ENCODE assay signal across 8 mouse cellular contexts in the genomic region with DNA sequence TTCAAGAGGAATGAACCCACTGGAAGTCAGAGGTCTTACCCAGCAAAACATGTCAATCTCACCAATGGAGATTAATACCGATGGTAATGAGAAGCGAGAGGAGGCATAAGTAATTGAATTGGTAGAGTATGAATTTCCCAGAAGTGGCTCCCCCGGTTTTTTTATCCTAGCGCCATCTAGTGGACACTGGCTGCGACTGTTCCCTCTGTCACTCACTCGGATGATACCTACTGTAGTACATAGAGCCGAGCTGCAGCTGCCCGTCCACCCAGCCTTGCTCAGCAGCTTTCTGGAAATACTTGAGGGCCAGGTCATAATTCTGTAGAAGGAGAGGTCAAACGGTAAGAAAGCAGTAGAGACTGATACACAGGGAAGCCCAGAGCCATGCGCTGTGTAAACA. TPM values are rescaled to one million over a fixed set of nuclear protein-coding genes. Genes with fewer than 3 reads are reported as not detected.
DNase-seq lines count a peak whose midpoint lies in the region; ATAC-seq and TF ChIP-seq lines count a peak whose summit lies in the region.

No protein-coding gene starts in this region.

- peak; percentile 72 for TF ChIP-seq CTCF in lung, embryonic 14.5 days (IDR thresholded peaks at IDR 0.05; ENCODE audit: low read depth)

- peak; percentile 85 for ATAC-seq in CD4-positive, CD25-positive, alpha-beta regulatory T cell, adult 4 months
- ATAC-seq in lung, embryonic 14.5 days (ENCODE audit: insufficient read depth), result peak; percentile 74; the same call in 1 of the 2 replicates

- WGBS in large intestine, adult 2 months, result 28% methylated on average over 10 of the region's 10 CpGs
- 28% methylated on average over 10 of the region's 10 CpGs for WGBS in lung, embryonic 14.5 days

- no peaks in the 10 kb centered on the region for H3K4me1 ChIP-seq in lung, embryonic 14.5 days (ENCODE audit: insufficient read depth)

- H3K36me3 ChIP-seq in lung, embryonic 14.5 days (ENCODE audit: insufficient read depth), result peaks cover 86% of the 10 kb centered on the region

- no peaks in the 10 kb centered on the region for H3K9me3 ChIP-seq in lung, embryonic 14.5 days (ENCODE audit: low read depth, low read length)

- no peaks in the 10 kb centered on the region for H3K27me3 ChIP-seq in lung, embryonic 14.5 days (ENCODE audit: insufficient read depth, low read length)

- DNase-seq in adipocyte (ENCODE audit: low spot score), result peak; percentile 58
- DNase-seq in embryo, embryonic 11.5 days (ENCODE audit: low read depth, low spot score), result peak; percentile 45
- peak; percentile 63 for DNase-seq in heart, postnatal 4 days
- DNase-seq in large intestine, adult 2 months (ENCODE audit: low read depth, low spot score), result peak; percentile 25
- DNase-seq in lung, embryonic 14.5 days, result peak; percentile 84
- peak; percentile 13 for DNase-seq in ovary, postnatal 10 days (ENCODE audit: low spot score)
- peak; percentile 59 for DNase-seq in thymus, postnatal 14 days

- no peak overlapping the region for H3K27ac ChIP-seq in lung, embryonic 14.5 days (ENCODE audit: low read depth)

- no peak overlapping the region for H3K9ac ChIP-seq in lung, embryonic 14.5 days

- H3K4me2 ChIP-seq in lung, embryonic 14.5 days, result no peak overlapping the region

- no peak overlapping the region for H3K4me3 ChIP-seq in lung, embryonic 14.5 days (ENCODE audit: low read depth, low read length)

RNA-seq across cellular contexts. Expression of gene Ston2, which starts 27.8 kb away (rescaled TPM):
- polyA plus RNA-seq in CD4-positive, CD25-positive, alpha-beta regulatory T cell, adult 4 months (2017; shearing (Covaris generic)), result under 1 TPM; 0.08 to 0.47 TPM
- total RNA-seq in heart, postnatal 4 days (2021), result 1 to 10 TPM; 5.2 to 5.4 TPM
- polyA plus RNA-seq in large intestine, adult 2 months (2012; rRNA removed), result 2.3 and 9.5 TPM in 2 replicates
- polyA plus RNA-seq in lung, embryonic 14.5 days (2014; fragmentation: Nextera tagmentation; extraction: Ambion mirVana), result 8.7 and 10.6 TPM in 2 replicates

RNA-seq across cellular contexts. Expression of gene Sel1l, which starts 33.0 kb away (rescaled TPM):
- polyA plus RNA-seq in CD4-positive, CD25-positive, alpha-beta regulatory T cell, adult 4 months (2017; shearing (Covaris generic)), result 10 to 100 TPM; 55.6 to 63.7 TPM
- total RNA-seq in heart, postnatal 4 days (2021), result 10 to 100 TPM; 56.8 to 59.6 TPM
- 24.1 and 43.1 TPM in 2 replicates for polyA plus RNA-seq in large intestine, adult 2 months (2012; rRNA removed)
- 104 TPM in 2 replicates for polyA plus RNA-seq in lung, embryonic 14.5 days (2014; fragmentation: Nextera tagmentation; extraction: Ambion mirVana)

Comparison
In these comparisons a context has a peak if more than half of its experiments do, and no peak if none do; other contexts are left out.
1. DNase-seq: peak in every context shown above with its lines; median percentile 84 in lung, embryonic 14.5 days; 63 in heart, postnatal 4 days; 59 in thymus, postnatal 14 days; 58 in adipocyte; 45 in embryo, embryonic 11.5 days; 25 in large intestine, adult 2 months; 13 in ovary, postnatal 10 days.